Mouse (Mus musculus) heart, postnatal 0 days (tissue): ENCODE data around the gene Cdk14.

Source experiments
- CTCF ChIP-seq: IDR thresholded peaks from 2 replicates; pipeline ENCODE4 v1.5.1; 2016; ENCODE audit warnings: antibody characterized with exemption, control low read depth, low read depth
- EP300 ChIP-seq: IDR thresholded peaks from 2 replicates; pipeline ENCODE4 v1.6.1; 2016; ENCODE audit warnings: antibody characterized with exemption, low read depth

- no peak for TF ChIP-seq EP300
- TF ChIP-seq CTCF, result no peak
Measured at GRCm38 (mm10) chr5:5247671-5248070, 172.4 kb downstream of the Cdk14 start.
